8 mouse cellular contexts compared by ENCODE assay signal in genomic region chr11:75563851-75564548, GRCm38 (mm10). TPM values are rescaled to one million over a fixed set of nuclear protein-coding genes. Genes with fewer than 3 reads are reported as not detected.
A peak's percentile ranks its signal among the peaks of the same experiment; 100 is the strongest.
DNase-seq lines count a peak whose midpoint lies in the region; ATAC-seq and TF ChIP-seq lines count a peak whose summit lies in the region.

No protein-coding gene starts in this region.

- intact Hi-C loops in heart, postnatal 10 days (cut with DNase I), result no loop called here

- no peaks in the 10 kb centered on the region for H3K27me3 ChIP-seq in neural tube, embryonic 13.5 days
- no peaks in the 10 kb centered on the region for H3K27me3 ChIP-seq in midbrain, embryonic 13.5 days

- ATAC-seq in neural tube, embryonic 13.5 days (ENCODE audit: low read depth), result no peak
- no peak for ATAC-seq in megakaryocyte-erythroid progenitor cell, adult 5-6 weeks (replicated peaks; ENCODE audit: low FRiP score, low TSS enrichment, poor library complexity, severe bottlenecking)
- no peak for ATAC-seq in midbrain, embryonic 13.5 days

- H3K9ac ChIP-seq in neural tube, embryonic 13.5 days, result no peak overlapping the region
- no peak overlapping the region for H3K9ac ChIP-seq in midbrain, embryonic 13.5 days (replicated peaks)

- TF ChIP-seq CTCF in layer of hippocampus, adult 2 months (conservative IDR thresholded peaks at IDR 0.05), result no peak

- peaks cover 79% of the 10 kb centered on the region for H3K36me3 ChIP-seq in neural tube, embryonic 13.5 days
- H3K36me3 ChIP-seq in midbrain, embryonic 13.5 days, result peaks cover 78% of the 10 kb centered on the region

- DNase-seq in layer of hippocampus, adult 2 months (ENCODE audit: low spot score in 2 of 2), result no peak
- no peak for DNase-seq in layer of hippocampus, adult 18-20 months (ENCODE audit: low spot score in 2 of 2)
- DNase-seq in adrenal gland, postnatal 14 days, result peak; percentile 73
- DNase-seq in heart, postnatal 10 days, result peak; percentile 62
- no peak for DNase-seq in thymus, adult 18-20 months

- H3K27ac ChIP-seq in layer of hippocampus, adult 2 months, result peak overlapping the region; percentile 46; the same call in 1 of the 2 replicates
- peak overlapping the region; percentile 1; the same call in 1 of the 2 replicates for H3K27ac ChIP-seq in neural tube, embryonic 13.5 days (replicated peaks)
- H3K27ac ChIP-seq in midbrain, embryonic 13.5 days, result no peak overlapping the region

- WGBS in neural tube, embryonic 13.5 days, result 71% methylated on average over 18 of the region's 18 CpGs
- WGBS in midbrain, embryonic 13.5 days, result 80% methylated on average over 18 of the region's 18 CpGs

- H3K9me3 ChIP-seq in neural tube, embryonic 13.5 days, result no peaks in the 10 kb centered on the region
- no peaks in the 10 kb centered on the region for H3K9me3 ChIP-seq in midbrain, embryonic 13.5 days

- no peak overlapping the region for H3K4me3 ChIP-seq in layer of hippocampus, adult 2 months
- no peak overlapping the region for H3K4me3 ChIP-seq in neural tube, embryonic 13.5 days
- H3K4me3 ChIP-seq in midbrain, embryonic 13.5 days (replicated peaks), result no peak overlapping the region

- no peak overlapping the region for H3K4me2 ChIP-seq in neural tube, embryonic 13.5 days
- no peak overlapping the region for H3K4me2 ChIP-seq in midbrain, embryonic 13.5 days (replicated peaks)

- 0 out of 2 replicates have a peak, but pooled peaks cover 6% of the 10 kb centered on the region for H3K4me1 ChIP-seq in neural tube, embryonic 13.5 days (replicated peaks)
- no peaks in the 10 kb centered on the region for H3K4me1 ChIP-seq in midbrain, embryonic 13.5 days (replicated peaks)

RNA-seq across cellular contexts. Expression of gene Pitpna, which starts 23.9 kb away (rescaled TPM):
- total RNA-seq in layer of hippocampus, adult 2 months (2021), result 100 to 1,000 TPM; 269 to 283 TPM
- 100 to 1,000 TPM; 279 to 288 TPM for total RNA-seq in layer of hippocampus, adult 18-20 months (2021)
- total RNA-seq in adrenal gland, postnatal 14 days (2021), result 150 and 164 TPM in 2 replicates
- 100 to 1,000 TPM; 146 to 150 TPM for total RNA-seq in heart, postnatal 10 days (2021)
- polyA plus RNA-seq in neural tube, embryonic 13.5 days (2015; fragmentation: Nextera tagmentation; extraction: Ambion mirVana), result 122 and 128 TPM in 2 replicates
- 69.0 and 96.5 TPM in 2 replicates for total RNA-seq in megakaryocyte-erythroid progenitor cell, adult 5-6 weeks (2014; fragmentation: Nextera tagmentation)
- total RNA-seq in megakaryocyte-erythroid progenitor cell, adult 5-6 weeks (2017), result 46.2 and 58.2 TPM in 2 replicates
- 77.8 and 99.2 TPM in 2 replicates for polyA plus RNA-seq in midbrain, embryonic 13.5 days (2015; fragmentation: Nextera tagmentation; extraction: Ambion mirVana)

RNA-seq across cellular contexts. Expression of gene Slc43a2, which starts 32.5 kb away (rescaled TPM):
- 10 to 100 TPM; 43.0 to 53.4 TPM for total RNA-seq in layer of hippocampus, adult 2 months (2021)
- 10 to 100 TPM; 44.2 to 51.3 TPM for total RNA-seq in layer of hippocampus, adult 18-20 months (2021)
- total RNA-seq in adrenal gland, postnatal 14 days (2021), result 22.4 and 29.2 TPM in 2 replicates
- 10 to 100 TPM; 14.2 to 17.3 TPM for total RNA-seq in heart, postnatal 10 days (2021)
- 17.5 and 20.4 TPM in 2 replicates for polyA plus RNA-seq in neural tube, embryonic 13.5 days (2015; fragmentation: Nextera tagmentation; extraction: Ambion mirVana)
- 1.2 and 2.2 TPM in 2 replicates for total RNA-seq in megakaryocyte-erythroid progenitor cell, adult 5-6 weeks (2014; fragmentation: Nextera tagmentation)
- 1.9 and 2.9 TPM in 2 replicates for total RNA-seq in megakaryocyte-erythroid progenitor cell, adult 5-6 weeks (2017)
- polyA plus RNA-seq in midbrain, embryonic 13.5 days (2015; fragmentation: Nextera tagmentation; extraction: Ambion mirVana), result 16.4 and 17.3 TPM in 2 replicates

RNA-seq across cellular contexts. Expression of gene Scarf1, which starts 50.7 kb away (rescaled TPM):
- 1 to 10 TPM; 1.3 TPM for total RNA-seq in layer of hippocampus, adult 2 months (2021)
- total RNA-seq in layer of hippocampus, adult 18-20 months (2021), result 1 to 10 TPM; 1.0 to 1.1 TPM
- 12.7 and 14.6 TPM in 2 replicates for total RNA-seq in adrenal gland, postnatal 14 days (2021)
- 10 to 100 TPM; 15.9 to 17.8 TPM for total RNA-seq in heart, postnatal 10 days (2021)
- 4.7 TPM in 2 replicates for polyA plus RNA-seq in neural tube, embryonic 13.5 days (2015; fragmentation: Nextera tagmentation; extraction: Ambion mirVana)
- total RNA-seq in megakaryocyte-erythroid progenitor cell, adult 5-6 weeks (2014; fragmentation: Nextera tagmentation), result 1.0 TPM in 1 of 2 replicates, not detected in the other
- 0.65 TPM in 1 of 2 replicates, not detected in the other for total RNA-seq in megakaryocyte-erythroid progenitor cell, adult 5-6 weeks (2017)
- polyA plus RNA-seq in midbrain, embryonic 13.5 days (2015; fragmentation: Nextera tagmentation; extraction: Ambion mirVana), result 3.4 and 3.5 TPM in 2 replicates

RNA-seq across cellular contexts. Expression of gene Rilp, which starts 54.1 kb away (rescaled TPM):
- total RNA-seq in layer of hippocampus, adult 2 months (2021), result 1 to 10 TPM; 1.6 to 1.7 TPM
- 1 to 10 TPM in 1 of 2 experiments, under 1 TPM in 1; 0.74 to 1.5 TPM for total RNA-seq in layer of hippocampus, adult 18-20 months (2021)
- total RNA-seq in adrenal gland, postnatal 14 days (2021), result 14.3 and 15.9 TPM in 2 replicates
- 10 to 100 TPM; 32.2 to 34.5 TPM for total RNA-seq in heart, postnatal 10 days (2021)
- polyA plus RNA-seq in neural tube, embryonic 13.5 days (2015; fragmentation: Nextera tagmentation; extraction: Ambion mirVana), result 0.54 and 1.7 TPM in 2 replicates
- total RNA-seq in megakaryocyte-erythroid progenitor cell, adult 5-6 weeks (2014; fragmentation: Nextera tagmentation), result 1.5 TPM in 1 of 2 replicates, not detected in the other
- total RNA-seq in megakaryocyte-erythroid progenitor cell, adult 5-6 weeks (2017), result 0.72 TPM in 1 of 2 replicates, not detected in the other
- 0.97 and 1.2 TPM in 2 replicates for polyA plus RNA-seq in midbrain, embryonic 13.5 days (2015; fragmentation: Nextera tagmentation; extraction: Ambion mirVana)

Comparison
In these comparisons a context has a peak if more than half of its experiments do, and no peak if none do; other contexts are left out.
1. DNase-seq: peak in adrenal gland, postnatal 14 days (single experiment) and heart, postnatal 10 days (2 of 2); none in layer of hippocampus, adult 2 months (0 of 2), layer of hippocampus, adult 18-20 months (0 of 2) and thymus, adult 18-20 months (0 of 2).